25 mouse cellular contexts compared by ENCODE assay signal in the genomic region with DNA sequence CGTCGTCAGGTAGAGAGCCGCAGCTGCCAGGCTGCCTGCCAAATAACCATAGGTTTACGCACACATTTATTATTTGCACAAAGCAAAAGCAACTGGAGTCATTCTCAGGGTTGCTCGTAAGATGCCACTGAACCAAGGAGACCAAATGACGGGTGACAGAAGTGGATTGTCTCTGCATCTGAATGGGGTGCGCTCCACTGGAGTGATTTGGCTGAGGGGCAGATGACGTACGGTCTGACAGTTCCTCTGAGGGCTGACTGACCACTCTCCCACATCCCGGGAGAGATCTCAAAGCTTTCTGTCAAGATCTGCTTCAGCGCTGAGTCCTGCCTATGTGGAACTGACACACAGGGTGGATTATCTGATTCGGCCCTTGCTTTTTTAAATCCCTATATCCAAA.
"Had no signal": no experiment of that assay in that cellular context is flagged by ENCODE, and none has a peak within 500 bp of the region (broad histone marks: within the 10 kb centered on the region; RNA-seq: fewer than 3 reads in every experiment).

No protein-coding gene starts in this region.

- H3K9ac ChIP-seq: heart, embryonic 13.5 days; heart, embryonic 15.5 days; hindbrain, embryonic 13.5 days; hindbrain, embryonic 15.5 days; kidney, embryonic 15.5 days; limb, embryonic 13.5 days; limb, embryonic 15.5 days; liver, embryonic 12.5 days had no signal

- H3K9me3 ChIP-seq: heart, embryonic 13.5 days; heart, embryonic 15.5 days; hindbrain, embryonic 13.5 days; hindbrain, embryonic 15.5 days; kidney, embryonic 15.5 days; limb, embryonic 13.5 days; limb, embryonic 15.5 days; liver, embryonic 12.5 days had no signal

- ATAC-seq: hindbrain, postnatal 0 days had no signal

- H3K4me3 ChIP-seq: heart, embryonic 13.5 days; heart, embryonic 15.5 days; hindbrain, embryonic 13.5 days; hindbrain, embryonic 15.5 days; kidney, embryonic 15.5 days; limb, embryonic 13.5 days; limb, embryonic 15.5 days; liver, embryonic 12.5 days had no signal

- DNase-seq: gastrocnemius, postnatal 14 days; gastrocnemius, postnatal 36 days; heart, adult 18-20 months; heart, postnatal 14 days; heart, postnatal 36 days; kidney, adult 11 months; kidney, adult 2 months; kidney, adult 9 months; kidney, postnatal 14 days; kidney, postnatal 36 days; layer of hippocampus, adult 9-11 months; layer of hippocampus, postnatal 36 days; left cerebral cortex, postnatal 4 days had no signal

- H3K4me2 ChIP-seq: heart, embryonic 11.5 days; heart, embryonic 13.5 days; heart, embryonic 15.5 days; hindbrain, embryonic 13.5 days; hindbrain, embryonic 15.5 days; kidney, embryonic 15.5 days; limb, embryonic 13.5 days; limb, embryonic 15.5 days; liver, embryonic 12.5 days had no signal

- H3K4me1 ChIP-seq: heart, embryonic 15.5 days; hindbrain, embryonic 15.5 days; kidney, embryonic 15.5 days; limb, embryonic 13.5 days; limb, embryonic 15.5 days had no signal

- H3K27ac ChIP-seq: heart, embryonic 13.5 days; heart, embryonic 15.5 days; hindbrain, embryonic 13.5 days; hindbrain, embryonic 15.5 days; hindbrain, postnatal 0 days; kidney, embryonic 15.5 days; kidney, postnatal 0 days; limb, embryonic 13.5 days; limb, embryonic 15.5 days; liver, embryonic 12.5 days; liver, embryonic 14.5 days had no signal

- H3K27me3 ChIP-seq: heart, embryonic 13.5 days; heart, embryonic 15.5 days; hindbrain, embryonic 13.5 days; hindbrain, embryonic 15.5 days; kidney, embryonic 15.5 days; limb, embryonic 13.5 days; limb, embryonic 15.5 days; liver, embryonic 12.5 days had no signal
